Mouse (Mus musculus) spleen, adult 2 months (tissue): Measurements from ENCODE around the gene Plvap. TPM values are rescaled to one million over a fixed set of nuclear protein-coding genes. Genes with fewer than 3 reads are reported as not detected.

Experiments used
- DNase-seq, 2 experiments: peaks; one replicate each; pipeline versions ENCODE4 v3.0.0 to v3.0.0-alpha.2; 2012 to 2021; ENCODE audit warnings: low spot score in 2 of 2, low read depth in 1 of 2
- H3K27ac ChIP-seq: fragments of 200-500 bp; 2 replicates; pipeline ENCODE4 v1.5.1; 2012; ENCODE audit warnings: low read length, inconsistent platforms; ENCODE audit not compliant: insufficient read depth
- H3K27me3 ChIP-seq: fragments of 200-500 bp; 2 replicates; pipeline ENCODE4 v1.6.1; 2012; ENCODE audit warnings: mild to moderate bottlenecking, moderate library complexity, low read length, inconsistent platforms; ENCODE audit not compliant: control insufficient read depth, insufficient read depth
- H3K36me3 ChIP-seq: fragments of 200-500 bp; 2 replicates; pipeline ENCODE4 v1.6.1; 2012; ENCODE audit warnings: mild to moderate bottlenecking, low read length, inconsistent platforms; ENCODE audit not compliant: control insufficient read depth, insufficient read depth
- H3K4me1 ChIP-seq: fragments of 200-500 bp; 2 replicates; pipeline ENCODE4 v1.6.1; 2011; ENCODE audit warnings: inconsistent platforms; ENCODE audit not compliant: control insufficient read depth, insufficient read depth, insufficient read length
- H3K4me3 ChIP-seq: fragments of 200-500 bp; 2 replicates; pipeline ENCODE4 v1.5.1; 2011; ENCODE audit warnings: mild to moderate bottlenecking, inconsistent platforms; ENCODE audit not compliant: insufficient read depth, insufficient read length; ENCODE audit errors: extremely low read depth
- CTCF ChIP-seq: fragments of 200-500 bp; IDR thresholded peaks from 2 replicates; pipeline ENCODE4 v1.5.1; 2011; ENCODE audit warnings: mild to moderate bottlenecking, inconsistent platforms; ENCODE audit not compliant: insufficient read depth, insufficient read length, insufficient replicate concordance; ENCODE audit errors: extremely low read depth
- POLR2A ChIP-seq: fragments of 200-500 bp; IDR thresholded peaks from 2 replicates; pipeline ENCODE4 v1.6.1; 2011; ENCODE audit warnings: low read depth, low read length, inconsistent platforms
- WGBS: fragments of 180-500 bp; shearing (Covaris S2); methylation state at CpG from one replicate; pipeline ENCODE4 v1.1.7; 2018; 5-methylcytosine and 5-hydroxymethylcytosine counted together
- polyA plus RNA-seq: library from polyadenylated mRNA; depleted of rRNA; stranded (reverse); fragments of >200 nt; gene quantifications from 2 replicates; pipeline ENCODE4 v1.2.3, GENCODE M21; 2012

The Plvap gene
- polyA plus RNA-seq, 1 experiment: 383 TPM

- WGBS: 73% methylated on average over 2 of the region's 2 CpGs
- H3K4me3 ChIP-seq: peak overlapping the region; percentile 7; the same call in 1 of the 2 replicates
- TF ChIP-seq CTCF (no peak), POLR2A (no peak)
- H3K27me3 ChIP-seq: no peaks in the 10 kb centered on the region
- DNase-seq: no peak
- no peaks in the 10 kb centered on the region; the same call in 1 of the 2 replicates for H3K4me1 ChIP-seq
- 0 out of 2 replicates have a peak overlapping the region, but pooled peaks have one; percentile 21 for H3K27ac ChIP-seq
- H3K36me3 ChIP-seq: no peaks in the 10 kb centered on the region
Observed at GRCm38 (mm10) chr8:71509316-71509715, 2.2 kb downstream of the Plvap start.

- Histone ChIP-seq H3K27me3 (no peaks in the 10 kb centered on the region), H3K4me3 (peak overlapping the region; percentile 39; the same call in 1 of the 2 replicates), H3K27ac (0 out of 2 replicates have a peak overlapping the region, but pooled peaks have one; percentile 37)
Observed at GRCm38 (mm10) chr8:71507589-71508104, 3.9 kb downstream of the Plvap start.

GRCm38 (mm10) chr8:71505979-71506378, 5.6 kb downstream of the Plvap start:
- Histone ChIP-seq H3K27me3 (no peaks in the 10 kb centered on the region), H3K4me3 (no peak overlapping the region)

More at GRCm38 (mm10) chr8:71507589-71508104, 3.9 kb downstream of the Plvap start:
- Histone ChIP-seq H3K4me1 (no peaks in the 10 kb centered on the region; the same call in 1 of the 2 replicates), H3K36me3 (no peaks in the 10 kb centered on the region)
- no peak for DNase-seq
- 2% methylated on average over 60 of the region's 61 CpGs for WGBS
- TF ChIP-seq CTCF (no peak), POLR2A (no peak)

GRCm38 (mm10) chr8:71505326-71505725, 6.2 kb downstream of the Plvap start:
- Histone ChIP-seq H3K27ac (no peak overlapping the region), H3K27me3 (no peaks in the 10 kb centered on the region), H3K4me3 (no peak overlapping the region), H3K36me3 (no peaks in the 10 kb centered on the region), H3K4me1 (no peaks in the 10 kb centered on the region; the same call in 1 of the 2 replicates)
- DNase-seq: no peak
- TF ChIP-seq POLR2A (no peak), CTCF (no peak)
- WGBS: 89% methylated on average over 4 of the region's 4 CpGs

More at GRCm38 (mm10) chr8:71505979-71506378, 5.6 kb downstream of the Plvap start:
- DNase-seq: no peak
- H3K4me1 ChIP-seq: no peaks in the 10 kb centered on the region; the same call in 1 of the 2 replicates
- WGBS: 82% methylated on average over 4 of the region's 4 CpGs
- no peak overlapping the region for H3K27ac ChIP-seq
- H3K36me3 ChIP-seq: no peaks in the 10 kb centered on the region
- TF ChIP-seq POLR2A: no peak
- TF ChIP-seq CTCF: no peak

GRCm38 (mm10) chr8:71504349-71504748, 7.2 kb downstream of the Plvap start:
- no peak overlapping the region; the same call in 1 of the 2 replicates for H3K27ac ChIP-seq
- TF ChIP-seq CTCF (no peak), POLR2A (no peak)
- 92% methylated on average over 4 of the region's 4 CpGs for WGBS
- DNase-seq: no peak
- H3K27me3 ChIP-seq: no peaks in the 10 kb centered on the region
- no peak overlapping the region for H3K4me3 ChIP-seq
- no peaks in the 10 kb centered on the region for H3K36me3 ChIP-seq
- no peaks in the 10 kb centered on the region; the same call in 1 of the 2 replicates for H3K4me1 ChIP-seq

DNA sequence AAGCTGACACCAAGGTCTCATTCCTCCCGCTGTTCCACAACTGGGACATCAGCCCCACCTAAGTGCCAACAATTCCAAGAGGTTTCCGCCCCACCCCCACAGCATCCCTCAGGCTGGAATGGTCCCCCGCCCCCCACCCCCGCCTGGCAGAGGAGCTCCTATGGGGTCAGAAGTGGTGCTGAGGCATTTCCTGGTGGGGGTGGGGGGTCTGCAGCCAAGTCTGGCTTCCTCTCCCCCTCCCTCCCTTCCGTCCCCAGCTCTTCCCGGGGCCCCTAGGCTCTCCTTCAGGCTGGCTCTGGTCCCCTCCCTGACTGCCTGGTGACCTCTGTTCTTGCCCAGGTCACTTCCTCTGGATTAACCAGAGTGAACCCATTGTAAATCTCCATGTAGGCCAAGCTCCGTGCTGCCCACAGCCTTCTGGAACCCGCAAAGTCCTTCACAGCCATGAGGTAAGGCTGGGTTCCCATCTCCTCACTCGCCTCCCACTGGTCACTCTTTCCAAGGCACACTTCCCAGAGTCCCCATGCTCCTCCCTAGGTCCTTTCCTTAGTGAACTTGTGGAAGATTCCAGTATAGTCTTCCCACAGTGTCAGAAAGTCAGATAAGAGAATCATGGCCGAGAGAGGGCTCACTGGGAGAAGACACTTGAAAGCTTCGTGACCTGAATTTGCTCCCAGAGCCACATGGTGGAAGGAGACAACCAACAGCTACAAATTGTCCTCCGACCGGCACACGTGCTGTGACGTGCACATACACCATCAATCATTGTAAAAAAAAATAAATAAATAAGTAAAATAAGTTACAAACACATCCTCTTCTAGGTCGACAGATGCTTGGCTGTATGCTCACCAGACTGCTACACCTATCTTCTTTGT, 12.5 kb downstream of the Plvap start:
- no peak for TF ChIP-seq CTCF
- no peak for TF ChIP-seq POLR2A
- no peak for DNase-seq

More for the DNA sequence above, 12.5 kb downstream of the Plvap start:
- 63% methylated on average over 16 of the region's 16 CpGs for WGBS
- H3K4me1 ChIP-seq: no peaks in the 10 kb centered on the region
- H3K27me3 ChIP-seq: no peaks in the 10 kb centered on the region
- no peak overlapping the region for H3K4me3 ChIP-seq
- peak overlapping the region; percentile 29; the same call in 1 of the 2 replicates for H3K27ac ChIP-seq
- H3K36me3 ChIP-seq: no peaks in the 10 kb centered on the region
